Mouse (Mus musculus) ES-E14 (cell line): ENCODE measurements around the gene Slc9a4. TPM values are rescaled to one million over a fixed set of nuclear protein-coding genes. Genes with fewer than 3 reads are reported as not detected.

Experiments
- DNase-seq: peaks from one replicate; pipeline ENCODE4 v3.0.0-alpha.2; 2013; ENCODE audit warnings: low read depth, low spot score
- H3K27ac ChIP-seq: 2 replicates; pipeline ENCODE4 v1.5.1; 2012; ENCODE audit warnings: low read depth, mild to moderate bottlenecking, low read length, moderate library complexity, mixed read lengths; ENCODE audit not compliant: poor library complexity, insufficient read depth, severe bottlenecking
- H3K36me3 ChIP-seq: 2 replicates; pipeline ENCODE4 v1.6.1; 2012; ENCODE audit warnings: mild to moderate bottlenecking, low read length, moderate library complexity, mixed read lengths; ENCODE audit not compliant: control insufficient read depth, poor library complexity, insufficient read depth, severe bottlenecking
- H3K4me1 ChIP-seq, 2 experiments: fragments of 150-350 bp in 1 of 2; sonication (generic) in 1 of 2; 2 replicates each; pipeline ENCODE4 v1.6.1; 2012; ENCODE audit warnings: low read length in 2 of 2, mild to moderate bottlenecking in 1 of 2, mixed read lengths in 1 of 2; ENCODE audit not compliant: control insufficient read depth in 2 of 2, insufficient read depth in 2 of 2, poor library complexity in 1 of 2
- H3K4me3 ChIP-seq, 2 experiments: fragments of 150-350 bp in 1 of 2; sonication (generic) in 1 of 2; 2 replicates each; pipeline ENCODE4 v1.5.1; 2012; ENCODE audit warnings: low read length in 2 of 2, low read depth in 1 of 2, mild to moderate bottlenecking in 1 of 2, mixed read lengths in 1 of 2; ENCODE audit not compliant: insufficient read depth in 1 of 2, poor library complexity in 1 of 2, severe bottlenecking in 1 of 2
- H3K9ac ChIP-seq: 2 replicates; pipeline ENCODE4 v1.6.1; 2012; ENCODE audit warnings: low read depth, mild to moderate bottlenecking, low read length, mixed read lengths; ENCODE audit not compliant: poor library complexity, insufficient read depth, severe bottlenecking
- H3K9me3 ChIP-seq: fragments of 150-350 bp; sonication (generic); 2 replicates; pipeline ENCODE4 v1.6.1; 2012; ENCODE audit warnings: low read depth, mild to moderate bottlenecking, low read length; ENCODE audit not compliant: control insufficient read depth, insufficient read depth
- CHD2 ChIP-seq: IDR thresholded peaks from 2 replicates; pipeline ENCODE4 v1.6.1; 2014; ENCODE audit warnings: mild to moderate bottlenecking, low read depth, low read length, inconsistent platforms
- HCFC1 ChIP-seq: IDR thresholded peaks from 2 replicates; pipeline ENCODE4 v1.6.1; 2012; ENCODE audit warnings: low read length, inconsistent platforms, borderline replicate concordance; ENCODE audit not compliant: insufficient read depth
- MAFK ChIP-seq: IDR thresholded peaks from 2 replicates; pipeline ENCODE4 v1.6.1; 2014; ENCODE audit warnings: mild to moderate bottlenecking, low read depth, low read length, inconsistent platforms; ENCODE audit not compliant: insufficient read depth
- ZC3H11A ChIP-seq: IDR thresholded peaks from 2 replicates; pipeline ENCODE4 v1.6.1; 2012; ENCODE audit warnings: low read depth, mild to moderate bottlenecking, inconsistent platforms, low read length, borderline replicate concordance
- ZNF384 ChIP-seq: IDR thresholded peaks from 2 replicates; pipeline ENCODE4 v1.6.1; 2012; ENCODE audit warnings: low read depth, low read length, inconsistent platforms
- in situ Hi-C, 2 experiments: fragments of 600-800 bp; cut with MboI; formaldehyde crosslinking; loops; one replicate each; pipeline ENCODE4 v1.15.1; 2025; ENCODE audit warnings: low sequenced_read_pairs in 2 of 2, inconsistent platforms in 1 of 2; ENCODE audit not compliant: unreplicated experiment in 2 of 2
- total RNA-seq: library from RNA; depleted of rRNA; stranded (reverse); fragments of 300-350 nt; gene quantifications from 2 replicates; pipeline ENCODE4 v1.2.3, GENCODE M21; 2012; rRNA removed

The Slc9a4 gene
- total RNA-seq, 1 experiment, result not detected

GRCm38 (mm10) chr1:40677306-40677705 is 97.4 kb downstream of the Slc9a4 start:
- TF ChIP-seq ZNF384 (no peak), CHD2 (no peak), ZC3H11A (no peak), HCFC1 (no peak), MAFK (no peak)
- no peak for DNase-seq
- Histone ChIP-seq H3K36me3 (no peaks in the 10 kb centered on the region), H3K4me3 (no peak overlapping the region), H3K4me1 (peaks cover 0 to 8% of the 10 kb centered on the region in 2 experiments; a peak in 1 of 4 replicates), H3K9me3 (no peaks in the 10 kb centered on the region), H3K27ac (no peak overlapping the region), H3K9ac (no peak overlapping the region)
- in situ Hi-C loops, result no loop called here

Other genes with a start within 250 kb of the Slc9a4 start
- gene Il1rl1, start 150.5 kb upstream of the Slc9a4 start, total RNA-seq, result not detected in 2 replicates
- gene Il18r1, start 114.5 kb upstream of the Slc9a4 start, total RNA-seq, result not detected in 2 replicates
- 0.16 and 0.89 TPM in 2 replicates for gene Il18rap, start 64.7 kb upstream of the Slc9a4 start, total RNA-seq
- gene Slc9a2, start 100.5 kb downstream of the Slc9a4 start, total RNA-seq, result 0.16 and 0.31 TPM in 2 replicates
- 3.1 and 5.4 TPM in 2 replicates for gene Mfsd9, start 210.6 kb downstream of the Slc9a4 start, total RNA-seq
- gene Tmem182, start 225.5 kb downstream of the Slc9a4 start, total RNA-seq, result not detected in 2 replicates